Mouse (Mus musculus) midbrain, embryonic 14.5 days (tissue): ENCODE data around the gene Fadd. TPM values are rescaled to one million over a fixed set of nuclear protein-coding genes. Genes with fewer than 3 reads are reported as not detected.

Experiments
- ATAC-seq: fragments of 200-750 bp; cut with Nextera tagmentation; 2 replicates; pipeline ENCODE4 v1.8.0; 2017; ENCODE audit warnings: moderate number of reproducible peaks, moderate library complexity; ENCODE audit not compliant: low FRiP score, low TSS enrichment
- DNase-seq: peaks from one replicate; pipeline ENCODE4 v3.0.0-alpha.2; 2015
- H3K27ac ChIP-seq: fragments of 300-500 bp; sonication (generic); replicated peaks from 2 replicates; pipeline ENCODE4 v1.5.1; 2014; ENCODE audit warnings: mild to moderate bottlenecking, low read depth, low read length, moderate library complexity
- H3K27me3 ChIP-seq: fragments of 300-500 bp; sonication (generic); 2 replicates; pipeline ENCODE4 v1.6.1; 2014; ENCODE audit warnings: low read length, control low read depth, mixed read lengths; ENCODE audit not compliant: control insufficient read depth, insufficient read depth
- H3K36me3 ChIP-seq: fragments of 300-500 bp; sonication (generic); 2 replicates; pipeline ENCODE4 v1.6.1; 2014; ENCODE audit warnings: low read length, control low read depth; ENCODE audit not compliant: control insufficient read depth, insufficient read depth
- H3K4me1 ChIP-seq: fragments of 300-500 bp; sonication (generic); 2 replicates; pipeline ENCODE4 v1.6.1; 2014; ENCODE audit warnings: mild to moderate bottlenecking, antibody characterized with exemption, low read length, control low read depth; ENCODE audit not compliant: control insufficient read depth, insufficient read depth
- H3K4me2 ChIP-seq: fragments of 300-500 bp; sonication (generic); 2 replicates; pipeline ENCODE4 v1.6.1; 2014; ENCODE audit warnings: mild to moderate bottlenecking, low read length, moderate library complexity
- H3K4me3 ChIP-seq: fragments of 300-500 bp; sonication (generic); replicated peaks from 2 replicates; pipeline ENCODE4 v1.5.1; 2014; ENCODE audit warnings: low read depth, low read length
- H3K9ac ChIP-seq: fragments of 300-500 bp; sonication (generic); replicated peaks from 2 replicates; pipeline ENCODE4 v1.6.1; 2014; ENCODE audit warnings: mild to moderate bottlenecking, low read length, moderate library complexity
- H3K9me3 ChIP-seq: fragments of 300-500 bp; sonication (generic); 2 replicates; pipeline ENCODE4 v1.6.1; 2016; ENCODE audit warnings: low read length, control low read depth, mixed read lengths; ENCODE audit not compliant: control insufficient read depth
- WGBS: fragments of 180-500 bp; shearing (Covaris S2); extraction: QIAGEN DNeasy Blood & Tissue Kit; methylation state at CpG from one replicate; pipeline ENCODE4 v1.1.7; 2014; 5-methylcytosine and 5-hydroxymethylcytosine counted together
- polyA plus RNA-seq: library from polyadenylated mRNA; unstranded; fragments of >200 nt; fragmentation: Nextera tagmentation; extraction: Ambion mirVana; gene quantifications from 2 replicates; pipeline ENCODE4 v1.2.1, GENCODE M21; 2014

Gene Fadd
- polyA plus RNA-seq = 4.2 and 6.1 TPM in 2 replicates

DNA sequence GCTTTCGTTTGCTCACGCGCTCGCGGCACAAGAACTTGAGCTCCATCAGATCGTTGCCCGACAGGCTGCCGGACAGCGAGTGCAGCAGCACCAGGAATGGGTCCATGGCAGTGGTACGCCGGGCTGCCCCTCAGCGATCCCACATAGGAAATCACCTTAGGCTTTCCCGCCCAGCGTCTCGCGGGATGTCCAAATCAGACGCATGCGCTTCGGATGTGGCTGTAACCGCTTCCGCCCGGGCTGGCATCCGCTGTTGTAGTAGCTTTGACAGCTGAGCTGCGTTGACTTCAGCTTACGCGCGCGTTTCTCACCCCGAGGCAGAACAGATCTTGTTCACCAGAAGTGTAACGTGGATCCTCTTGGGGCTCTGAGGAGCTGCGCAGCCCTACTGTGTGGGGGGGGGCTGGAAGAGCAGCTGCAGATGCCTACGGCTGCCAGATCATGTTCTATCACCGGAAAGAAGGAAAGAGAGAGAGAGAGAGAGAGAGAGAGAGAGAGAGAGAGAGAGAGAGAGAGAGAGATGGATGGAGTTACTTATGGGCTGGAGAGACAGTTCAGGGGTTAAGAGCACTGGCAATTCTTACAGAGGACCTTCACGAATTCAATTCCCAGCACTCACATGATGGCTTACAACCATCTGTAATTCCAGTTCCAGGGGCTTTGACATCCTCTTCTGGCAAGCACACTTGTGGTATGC is at the start of gene Fadd:
Fadd (minus strand) TSS at position 180 of the 697 bp plus-strand sequence.
- Histone ChIP-seq H3K4me1 (peaks cover 16% of the 10 kb centered on the region), H3K4me2 (peak within 1 kb of the TSS; percentile 83), H3K4me3 (peak within 1 kb of the TSS; percentile 79), H3K9ac (peak within 1 kb of the TSS; percentile 72), H3K27ac (peak within 1 kb of the TSS; percentile 87), H3K9me3 (no peaks in the 10 kb centered on the region), H3K36me3 (peaks cover 17% of the 10 kb centered on the region), H3K27me3 (no peaks in the 10 kb centered on the region)
- peak; percentile 88 for ATAC-seq
- peak; percentile 98 for DNase-seq
- WGBS = 2% methylated on average over 34 of the region's 34 CpGs

DNA sequence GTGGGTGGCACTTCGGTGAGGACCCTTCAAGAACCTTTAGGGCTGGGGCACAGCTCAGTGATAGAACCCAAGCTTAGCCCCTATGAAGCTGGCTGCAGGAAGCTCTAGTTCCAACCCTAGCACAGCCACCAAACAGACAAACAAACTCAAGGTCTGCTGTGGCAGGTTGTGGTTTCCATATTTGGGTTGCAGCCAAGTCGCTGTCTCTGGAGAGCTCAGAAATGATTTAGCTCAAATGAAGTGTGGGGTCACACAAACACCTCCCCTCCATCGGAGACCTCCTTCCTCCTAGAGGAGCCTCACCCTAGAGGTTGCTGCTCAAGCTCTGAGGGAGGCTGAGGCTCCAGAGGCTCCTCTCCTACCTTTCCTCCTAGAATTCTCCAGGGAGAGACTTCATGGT is 48.4 kb upstream of the Fadd start:
- DNase-seq (peak; percentile 20), ATAC-seq (no peak)
- peaks cover 31% of the 10 kb centered on the region for H3K4me1 ChIP-seq
- no peak overlapping the region for H3K9ac ChIP-seq
- no peak overlapping the region for H3K27ac ChIP-seq
- no peaks in the 10 kb centered on the region for H3K9me3 ChIP-seq
- H3K4me3 ChIP-seq = no peak overlapping the region
- no peak overlapping the region for H3K4me2 ChIP-seq
- H3K27me3 ChIP-seq = no peaks in the 10 kb centered on the region
- 90% methylated on average over 3 of the region's 3 CpGs for WGBS
- no peaks in the 10 kb centered on the region for H3K36me3 ChIP-seq

DNA sequence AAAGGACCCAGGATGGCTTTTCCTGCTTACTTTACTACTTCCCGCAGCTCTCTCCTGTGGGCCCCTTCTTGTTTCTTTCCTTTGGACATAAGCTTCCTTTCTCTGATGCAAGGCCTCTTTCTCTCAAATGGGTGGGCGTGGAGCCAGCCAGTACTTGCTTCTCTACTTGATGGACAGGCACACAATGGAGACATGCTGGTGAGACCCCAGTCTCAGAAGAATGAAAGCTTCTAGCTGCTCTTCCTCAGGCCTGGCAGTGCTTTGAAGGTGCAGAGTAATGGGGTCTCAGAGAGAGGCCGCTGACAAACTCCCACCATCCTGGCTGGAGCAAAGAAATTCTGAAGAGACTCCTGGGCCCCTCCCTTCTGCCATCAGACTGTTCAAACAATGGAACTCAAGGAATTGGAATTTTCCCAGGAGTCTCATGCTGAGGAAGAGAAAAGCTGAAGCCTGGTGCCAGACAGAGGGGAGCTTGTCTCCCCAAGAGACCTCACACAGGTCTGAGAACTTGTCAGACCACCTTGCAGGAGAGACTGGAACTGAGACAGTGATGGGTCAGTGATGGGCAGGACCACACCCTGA is 46.2 kb upstream of the Fadd start:
- Histone ChIP-seq H3K9me3 (no peaks in the 10 kb centered on the region), H3K27ac (peak overlapping the region; percentile 79), H3K4me3 (no peak overlapping the region), H3K4me2 (no peak overlapping the region), H3K9ac (no peak overlapping the region), H3K4me1 (peaks cover 31% of the 10 kb centered on the region), H3K36me3 (no peaks in the 10 kb centered on the region), H3K27me3 (no peaks in the 10 kb centered on the region)
- peak; percentile 87 for DNase-seq
- 2% methylated on average over 3 of the region's 3 CpGs for WGBS
- peak; percentile 79 for ATAC-seq

DNA sequence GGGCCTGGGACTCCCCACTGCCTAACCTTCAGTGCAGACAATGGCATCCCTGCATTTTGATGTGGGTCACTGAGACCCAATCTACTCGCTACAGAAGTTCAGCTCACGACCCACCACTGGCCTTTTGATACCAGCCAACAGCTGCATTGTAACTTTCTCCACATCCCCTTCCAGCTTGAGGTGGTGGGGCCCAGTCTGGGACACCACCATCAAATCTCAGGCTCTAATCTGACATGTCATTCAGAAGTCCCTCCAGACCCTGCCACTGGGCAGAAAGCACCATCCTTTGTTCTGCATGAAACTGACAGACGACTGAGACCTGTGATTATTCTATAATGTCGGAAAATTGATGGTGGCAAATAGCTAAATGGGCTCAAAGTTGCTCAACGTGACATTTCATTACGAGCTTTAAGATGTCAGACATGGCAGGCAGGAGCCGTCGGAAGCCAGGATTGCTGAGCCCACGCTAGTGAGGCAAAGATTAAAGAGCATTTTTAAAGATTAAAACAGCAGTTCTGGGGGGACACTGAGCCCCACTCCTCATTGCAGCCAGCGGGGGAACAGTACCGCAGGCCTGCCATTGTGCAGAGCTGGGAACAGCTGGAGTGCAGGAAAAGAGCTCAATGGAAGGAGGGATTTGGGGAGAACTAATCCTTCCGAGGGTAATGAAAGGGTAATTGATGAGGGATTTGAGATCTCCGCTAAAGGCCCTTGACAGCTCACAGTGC is 45.5 kb upstream of the Fadd start:
- peak overlapping the region; percentile 79 for H3K27ac ChIP-seq
- H3K4me3 ChIP-seq = no peak overlapping the region
- H3K4me2 ChIP-seq = peak overlapping the region; percentile 3; the same call in 1 of the 2 replicates
- DNase-seq = peak; percentile 78
- 2% methylated on average over 13 of the region's 13 CpGs for WGBS
- H3K36me3 ChIP-seq = no peaks in the 10 kb centered on the region
- no peaks in the 10 kb centered on the region for H3K27me3 ChIP-seq
- peak; percentile 76; the same call in 1 of the 2 replicates for ATAC-seq
- H3K4me1 ChIP-seq = peaks cover 31% of the 10 kb centered on the region
- H3K9ac ChIP-seq = no peak overlapping the region
- H3K9me3 ChIP-seq = no peaks in the 10 kb centered on the region

DNA sequence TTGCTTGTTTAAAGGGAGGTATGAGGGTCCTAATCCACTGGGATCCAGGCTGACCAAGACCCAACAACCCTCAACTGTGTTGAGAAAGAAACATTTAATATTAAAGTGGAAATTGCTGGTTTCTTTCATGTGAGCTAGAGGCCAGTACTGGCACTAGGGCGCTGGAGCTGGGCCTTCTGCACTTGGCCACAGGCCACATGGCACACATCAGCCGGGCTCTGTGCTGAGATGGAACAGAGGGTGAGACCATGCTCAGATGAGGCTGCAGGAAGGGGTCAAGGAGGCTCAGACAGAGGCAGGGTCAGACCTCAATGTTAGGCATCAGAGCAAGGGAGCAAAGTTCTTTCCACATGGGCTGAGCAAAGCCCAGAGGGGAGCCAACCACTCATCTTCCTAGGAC is 43.8 kb upstream of the Fadd start:
- Histone ChIP-seq H3K4me3 (no peak overlapping the region), H3K4me2 (no peak overlapping the region), H3K4me1 (peaks cover 40% of the 10 kb centered on the region), H3K27me3 (no peaks in the 10 kb centered on the region), H3K36me3 (no peaks in the 10 kb centered on the region), H3K27ac (peak overlapping the region; percentile 79), H3K9me3 (no peaks in the 10 kb centered on the region), H3K9ac (no peak overlapping the region)
- no peak for ATAC-seq
- no peak for DNase-seq
- 74% methylated on average over 2 of the region's 2 CpGs for WGBS

DNA sequence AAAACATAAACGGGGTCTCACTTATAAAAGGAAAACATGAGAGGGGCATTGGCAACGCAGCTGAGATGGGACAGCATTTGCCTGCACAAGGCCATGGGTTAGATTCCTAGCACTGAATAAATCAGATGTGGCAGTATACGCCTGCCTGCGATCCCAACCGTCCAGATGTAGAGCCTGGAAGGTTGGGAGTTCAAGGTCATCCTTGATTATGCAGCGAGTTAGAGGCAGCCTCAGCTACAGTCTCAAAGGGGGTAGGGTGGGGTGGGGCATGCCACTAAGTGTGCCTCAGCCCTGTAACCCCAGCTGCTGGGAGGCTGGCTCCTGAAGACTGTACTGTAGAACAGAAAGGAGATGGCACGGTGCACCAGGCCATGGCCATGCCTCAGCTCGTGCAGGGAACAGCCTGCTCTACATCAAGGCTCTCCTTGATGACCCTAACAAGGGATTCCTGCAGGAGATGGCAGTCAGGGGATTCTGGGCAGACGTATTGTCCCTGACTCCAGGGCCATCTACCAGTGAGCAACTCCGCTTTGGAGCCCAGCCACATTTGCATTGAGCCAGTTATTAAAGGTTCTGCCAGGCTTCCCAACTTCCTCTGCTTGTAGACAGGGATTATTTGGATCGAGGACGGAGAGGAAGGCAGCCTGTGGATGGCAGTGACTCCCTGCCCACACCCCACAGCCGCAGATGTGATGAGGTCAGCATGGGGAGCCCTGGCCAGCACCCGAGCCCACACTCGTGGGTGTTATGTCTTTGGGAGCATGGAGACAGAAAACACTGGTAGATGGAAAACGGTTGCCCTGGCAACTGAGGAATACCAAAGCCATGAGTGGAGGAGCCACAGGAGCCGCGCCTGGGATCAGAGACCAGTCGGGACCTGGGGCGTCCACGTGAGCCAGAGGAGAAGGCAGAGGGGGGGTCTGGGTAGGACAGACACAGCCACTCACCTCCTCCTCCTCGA is 38.7 kb upstream of the Fadd start:
- H3K9me3 ChIP-seq = no peaks in the 10 kb centered on the region

DNA sequence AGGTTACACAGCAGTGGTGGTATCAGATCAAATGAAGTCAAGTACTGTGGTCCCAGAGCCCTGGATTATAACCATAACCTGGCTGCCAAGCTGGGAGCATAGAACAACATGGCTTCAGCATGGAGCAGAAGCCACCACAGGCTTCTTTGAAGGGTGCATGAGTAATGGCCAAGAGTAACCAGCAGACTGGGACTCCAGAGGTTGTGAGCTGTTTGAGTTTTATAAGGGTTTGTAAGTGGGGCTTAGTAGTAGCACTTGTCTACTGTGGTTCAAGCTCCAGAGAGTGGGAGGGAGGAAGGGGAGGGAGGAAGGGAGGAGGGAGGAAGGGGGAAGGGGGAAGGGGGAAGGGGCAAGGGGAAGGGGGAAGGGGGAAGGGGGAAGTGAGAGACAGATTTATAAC is 38.1 kb upstream of the Fadd start:
- ATAC-seq (no peak), DNase-seq (no peak)
- no peak overlapping the region for H3K27ac ChIP-seq
- H3K4me3 ChIP-seq = no peak overlapping the region
- H3K27me3 ChIP-seq = no peaks in the 10 kb centered on the region
- H3K4me2 ChIP-seq = no peak overlapping the region
- no peaks in the 10 kb centered on the region for H3K9me3 ChIP-seq
- H3K36me3 ChIP-seq = no peaks in the 10 kb centered on the region
- H3K4me1 ChIP-seq = peaks cover 12% of the 10 kb centered on the region
- no peak overlapping the region for H3K9ac ChIP-seq

More for the DNA sequence above, 38.7 kb upstream of the Fadd start:
- Histone ChIP-seq H3K27me3 (no peaks in the 10 kb centered on the region), H3K9ac (no peak overlapping the region), H3K4me1 (peaks cover 12% of the 10 kb centered on the region), H3K27ac (no peak overlapping the region), H3K4me2 (no peak overlapping the region), H3K4me3 (no peak overlapping the region), H3K36me3 (no peaks in the 10 kb centered on the region)
- 54% methylated on average over 22 of the region's 22 CpGs for WGBS
- DNase-seq (peak; percentile 61), ATAC-seq (no peak)

DNA sequence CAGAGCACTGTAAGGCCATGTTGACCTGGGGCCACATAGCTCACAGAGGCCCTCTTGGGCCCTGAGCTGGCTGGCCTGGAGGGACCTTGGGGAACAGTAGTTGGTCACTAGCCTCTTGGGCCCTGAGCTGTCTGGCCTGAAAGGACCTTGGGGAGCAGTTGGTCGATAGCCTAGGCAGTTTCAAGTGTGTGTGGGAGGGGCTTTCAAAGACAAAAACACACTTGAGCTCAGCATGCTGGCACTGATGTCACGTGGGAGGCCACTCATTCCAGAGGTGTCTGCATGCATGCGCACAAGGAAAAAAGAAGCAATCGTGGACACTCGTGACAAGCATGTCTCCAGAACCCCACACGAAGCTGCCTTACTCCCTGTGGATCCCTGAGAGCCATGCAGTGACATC is 33.1 kb upstream of the Fadd start:
- ATAC-seq (no peak), DNase-seq (no peak)
- H3K27me3 ChIP-seq = no peaks in the 10 kb centered on the region
- H3K4me3 ChIP-seq = no peak overlapping the region
- H3K9me3 ChIP-seq = no peaks in the 10 kb centered on the region
- no peak overlapping the region for H3K9ac ChIP-seq
- no peak overlapping the region for H3K27ac ChIP-seq
- H3K4me1 ChIP-seq = no peaks in the 10 kb centered on the region
- H3K36me3 ChIP-seq = no peaks in the 10 kb centered on the region
- 82% methylated on average over 6 of the region's 6 CpGs for WGBS
- no peak overlapping the region for H3K4me2 ChIP-seq
